Mouse (Mus musculus): ENCODE results near the gene Usp19. TPM values are rescaled to one million over a fixed set of nuclear protein-coding genes. Genes with fewer than 3 reads are reported as not detected.

Gene Usp19
- total RNA-seq, 2 experiments from 2014 or later = 59.6 to 80.2 TPM

GRCm38 (mm10) chr9:108492043-108492750, 1.8 kb downstream of the Usp19 start:
- peak; percentile 44 for ATAC-seq (replicated peaks; ENCODE audit: low FRiP score, poor library complexity, severe bottlenecking)

GRCm38 (mm10) chr9:108493246-108493645, 2.8 kb downstream of the Usp19 start:
- no peak for ATAC-seq (replicated peaks; ENCODE audit: low FRiP score, poor library complexity, severe bottlenecking)

DNA sequence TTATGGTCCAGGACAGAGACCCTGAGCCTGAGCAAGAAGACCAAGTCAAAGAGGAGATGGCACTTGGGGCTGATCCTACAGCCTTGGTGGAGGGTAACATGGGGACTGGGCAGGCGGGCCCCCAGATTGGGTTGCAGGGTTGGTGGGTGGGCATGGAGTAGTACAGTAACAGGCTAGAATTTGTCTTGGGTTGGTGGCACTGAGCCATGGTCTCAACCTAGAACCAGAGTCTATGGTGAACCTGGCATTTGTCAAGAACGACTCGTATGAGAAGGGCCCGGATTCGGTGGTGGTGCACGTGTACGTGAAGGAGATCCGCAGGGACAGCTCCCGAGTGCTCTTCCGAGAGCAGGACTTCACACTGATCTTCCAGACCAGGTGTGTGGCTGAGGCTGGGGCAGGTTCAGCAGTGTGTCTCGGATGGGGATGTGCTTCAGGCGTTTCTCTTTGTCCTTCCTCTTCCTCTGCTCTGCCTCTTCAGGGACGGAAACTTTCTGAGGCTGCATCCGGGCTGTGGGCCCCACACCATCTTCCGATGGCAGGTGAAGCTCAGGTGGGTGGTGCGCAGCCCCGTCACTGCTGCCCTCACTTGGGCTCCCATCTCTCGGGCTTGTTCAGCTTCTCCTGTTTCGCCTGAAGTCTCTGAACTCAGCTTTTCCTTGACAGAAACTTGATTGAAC, 3.9 kb downstream of the Usp19 start:
- ATAC-seq (replicated peaks; ENCODE audit: low FRiP score, poor library complexity, severe bottlenecking) = no peak

DNA sequence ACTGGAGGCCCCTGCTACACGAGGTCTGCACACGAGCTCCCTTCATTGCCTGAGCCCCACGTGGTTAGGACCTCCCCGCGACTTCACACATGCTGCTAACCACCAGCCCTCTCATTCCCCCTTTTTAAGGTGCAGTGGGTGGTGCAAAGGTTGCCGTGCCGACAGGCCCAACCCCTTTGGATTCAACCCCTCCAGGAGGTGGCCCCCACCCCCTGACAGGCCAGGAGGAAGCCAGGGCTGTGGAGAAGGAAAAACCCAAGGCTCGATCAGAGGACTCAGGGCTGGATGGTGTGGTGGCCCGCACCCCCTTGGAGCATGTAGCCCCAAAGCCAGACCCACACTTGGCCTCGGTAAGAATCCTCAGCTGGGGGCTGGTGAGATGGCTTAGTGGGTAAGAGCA, 4.5 kb downstream of the Usp19 start:
- ATAC-seq (replicated peaks; ENCODE audit: low FRiP score, poor library complexity, severe bottlenecking) = no peak

DNA sequence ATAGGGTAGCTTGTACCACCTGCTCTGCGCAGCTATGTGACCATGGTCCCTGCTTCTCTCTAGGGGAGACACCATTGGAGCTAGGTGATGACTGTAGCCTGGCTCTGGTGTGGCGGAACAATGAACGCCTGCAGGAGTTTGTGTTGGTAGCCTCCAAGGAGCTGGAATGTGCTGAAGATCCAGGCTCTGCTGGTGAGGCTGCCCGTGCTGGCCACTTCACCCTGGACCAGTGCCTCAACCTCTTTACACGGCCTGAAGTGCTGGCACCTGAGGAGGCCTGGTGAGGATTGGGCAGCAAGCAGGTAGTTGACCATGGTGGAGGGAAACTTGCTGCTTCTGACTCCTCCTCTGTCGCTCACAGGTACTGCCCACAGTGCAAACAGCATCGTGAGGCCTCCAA, 8.8 kb downstream of the Usp19 start:
- ATAC-seq (replicated peaks; ENCODE audit: low FRiP score, poor library complexity, severe bottlenecking) = no peak

DNA sequence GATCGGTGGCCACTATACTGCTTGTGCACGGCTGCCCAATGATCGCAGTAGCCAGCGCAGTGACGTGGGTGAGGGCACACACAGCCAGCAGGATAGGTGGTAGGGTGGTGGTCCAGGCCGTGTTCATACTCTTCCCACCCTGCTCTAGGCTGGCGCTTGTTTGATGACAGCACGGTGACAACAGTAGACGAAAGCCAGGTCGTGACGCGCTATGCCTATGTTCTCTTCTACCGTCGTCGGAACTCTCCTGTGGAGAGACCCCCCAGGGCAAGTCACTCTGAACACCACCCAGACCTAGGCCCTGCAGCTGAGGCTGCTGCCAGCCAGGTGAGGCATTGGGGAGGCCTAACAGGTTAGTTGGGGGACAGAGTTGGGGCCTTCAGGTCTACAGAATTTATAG, 9.5 kb downstream of the Usp19 start:
- no peak for ATAC-seq (replicated peaks; ENCODE audit: low FRiP score, poor library complexity, severe bottlenecking)

DNA sequence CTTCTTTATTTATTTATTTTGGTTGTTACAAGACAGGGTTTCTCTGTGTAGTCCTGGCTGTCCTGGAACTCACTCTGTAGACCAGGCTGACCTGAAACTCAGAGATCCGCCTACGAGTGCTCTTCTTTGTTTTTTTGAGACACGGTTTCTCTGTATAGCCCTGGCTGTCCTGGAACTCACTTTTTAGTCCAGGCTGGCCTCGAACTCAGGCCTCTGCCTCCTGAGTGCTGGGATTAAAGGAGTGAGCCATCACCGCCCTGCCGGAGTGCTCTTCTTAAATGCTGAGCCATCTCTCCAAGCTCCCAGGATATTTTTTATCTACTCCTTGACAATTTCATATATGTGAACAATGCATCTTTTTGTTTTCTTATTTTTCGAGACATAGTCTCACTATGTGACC, 16.5 kb downstream of the Usp19 start:
- no peak for ATAC-seq (replicated peaks; ENCODE audit: low FRiP score, poor library complexity, severe bottlenecking)

DNA sequence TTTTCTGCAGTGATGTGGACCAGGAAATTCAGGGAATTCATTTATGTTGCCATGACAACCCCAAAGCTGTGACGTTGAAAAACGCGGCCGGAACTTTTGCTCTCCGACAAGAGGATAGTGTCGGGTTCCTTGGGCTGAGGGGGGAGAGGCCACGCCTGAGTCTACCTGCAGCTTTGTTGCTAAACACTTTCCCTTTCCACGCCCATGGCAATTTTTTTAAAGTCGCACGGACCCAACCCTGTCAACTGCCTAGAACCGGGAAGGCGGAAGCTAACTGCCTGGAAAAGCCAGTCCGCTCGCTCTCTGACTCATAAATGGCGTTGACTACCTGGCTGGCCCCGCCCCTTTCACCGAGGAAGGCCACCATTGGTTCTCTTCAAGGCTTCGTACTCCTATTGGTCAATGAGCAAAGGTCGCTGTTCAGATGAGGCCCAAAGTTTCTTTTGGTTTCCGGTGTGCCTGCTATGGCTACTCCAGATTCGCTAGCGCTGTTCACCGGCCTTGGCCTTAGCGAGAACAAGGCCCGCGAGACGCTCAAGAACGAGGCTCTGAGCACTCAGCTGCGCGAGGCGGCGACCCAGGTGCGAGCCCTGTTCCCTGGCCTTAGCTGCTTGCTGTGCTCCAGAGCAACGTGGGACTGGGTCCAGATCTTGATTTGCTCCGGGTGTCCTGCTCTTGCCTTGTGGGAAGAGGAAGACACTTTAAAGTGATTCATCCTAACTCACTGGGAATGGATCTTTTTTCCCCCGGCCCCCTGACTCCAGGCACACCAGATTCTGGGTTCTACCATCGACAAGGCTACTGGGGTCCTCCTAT, 17.4 kb downstream of the Usp19 start, which contains the start of gene Qars:
Gene Qars (plus strand): TSS at position 88 of the 816 bp plus-strand sequence.
- peak; percentile 97 for ATAC-seq (replicated peaks; ENCODE audit: low FRiP score, poor library complexity, severe bottlenecking)

- no peak for ATAC-seq (replicated peaks; ENCODE audit: low FRiP score, poor library complexity, severe bottlenecking)
These were observed 18.4 kb downstream of the Usp19 start for GRCm38 (mm10) chr9:108508776-108509175.

- peak; percentile 94 for ATAC-seq (replicated peaks; ENCODE audit: low FRiP score, poor library complexity, severe bottlenecking)
These were observed 26.2 kb downstream of the Usp19 start, which contains the start of gene Qrich1 for GRCm38 (mm10) chr9:108516380-108517251. Qrich1 (plus strand) TSS chr9:108516806.

DNA sequence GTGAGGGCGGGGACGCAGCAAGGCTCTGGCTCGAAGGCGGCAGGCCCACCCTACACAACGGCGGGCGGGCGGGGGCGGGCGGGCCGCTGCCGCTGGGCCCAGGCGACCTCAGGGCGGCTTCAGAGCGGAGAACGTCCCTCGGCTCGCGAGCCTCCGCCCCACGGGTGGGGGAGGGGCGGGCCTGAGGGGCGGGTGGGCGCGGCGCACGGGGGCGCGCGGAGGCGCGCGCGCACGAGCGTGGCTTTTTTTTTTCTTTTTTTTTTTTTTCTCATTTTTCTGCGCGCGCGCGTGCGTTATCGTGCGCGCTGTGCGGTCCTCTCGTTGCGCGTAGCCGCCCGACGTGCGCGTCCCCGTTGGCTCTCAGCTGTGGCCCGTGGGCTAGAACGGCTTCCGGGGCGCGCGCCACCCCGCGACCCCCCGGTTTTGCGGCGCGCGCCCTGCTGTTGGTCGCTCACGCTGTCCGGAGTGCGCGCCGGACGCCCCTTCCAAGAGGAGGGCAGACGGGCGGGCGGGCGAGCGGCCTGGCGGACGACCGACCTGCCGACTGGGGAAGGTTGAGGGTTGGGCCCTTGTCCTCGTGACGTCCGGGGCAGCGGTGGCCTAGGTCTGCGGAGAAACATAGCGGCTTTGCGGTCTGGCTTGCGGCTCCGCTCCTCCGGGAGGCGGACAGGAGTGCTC, 27.0 kb downstream of the Usp19 start:
- peak; percentile 54 for ATAC-seq (replicated peaks; ENCODE audit: low FRiP score, poor library complexity, severe bottlenecking)

- ATAC-seq (replicated peaks; ENCODE audit: low FRiP score, poor library complexity, severe bottlenecking) = peak; percentile 12
These were observed 27.5 kb downstream of the Usp19 start for GRCm38 (mm10) chr9:108517931-108518332.

GRCm38 (mm10) chr9:108521604-108522003, 31.2 kb downstream of the Usp19 start:
- no peak for ATAC-seq (replicated peaks; ENCODE audit: low FRiP score, poor library complexity, severe bottlenecking)

DNA sequence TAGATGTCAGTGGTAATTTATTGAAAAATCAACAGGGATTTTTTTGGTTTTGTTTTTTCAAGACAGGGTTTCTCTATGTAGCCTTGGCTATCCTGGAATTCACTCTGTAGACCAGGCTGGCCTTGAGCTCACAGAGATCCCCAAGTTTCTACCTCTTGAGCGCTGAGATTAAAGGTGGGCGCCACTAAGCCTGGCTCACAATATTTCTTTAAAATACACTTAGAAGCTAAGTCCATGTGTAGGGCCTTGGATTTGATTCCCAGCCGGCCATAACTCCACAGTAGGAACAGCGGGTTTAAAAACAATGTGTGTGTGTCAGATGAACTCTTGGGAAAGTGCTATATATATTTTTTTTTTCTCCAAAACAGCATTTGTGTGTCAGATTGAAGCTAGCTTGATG, 32.9 kb downstream of the Usp19 start:
- no peak for ATAC-seq (replicated peaks; ENCODE audit: low FRiP score, poor library complexity, severe bottlenecking)

DNA sequence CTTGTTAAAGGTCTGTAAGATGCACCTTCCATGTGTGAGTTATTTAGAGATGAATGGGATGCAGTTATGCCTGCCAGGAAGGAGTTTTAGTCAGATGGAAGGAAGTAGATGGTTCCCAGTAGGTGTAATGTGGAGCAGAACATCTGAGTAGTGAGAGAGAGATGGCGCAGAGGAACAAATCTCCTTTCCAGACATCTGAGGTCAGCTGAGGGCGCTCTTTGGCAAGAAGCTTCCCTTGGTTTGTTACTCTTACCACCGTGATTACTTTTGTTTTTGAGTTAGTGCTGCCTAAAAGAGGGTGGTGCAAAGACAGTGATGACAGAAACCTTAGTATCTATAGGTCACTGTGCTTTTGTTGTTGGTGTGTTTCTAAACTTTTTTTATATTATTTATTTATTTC, 35.0 kb downstream of the Usp19 start:
- no peak for ATAC-seq (replicated peaks; ENCODE audit: low FRiP score, poor library complexity, severe bottlenecking)

GRCm38 (mm10) chr9:108530954-108531353, 40.6 kb downstream of the Usp19 start:
- no peak for ATAC-seq (replicated peaks; ENCODE audit: low FRiP score, poor library complexity, severe bottlenecking)

DNA sequence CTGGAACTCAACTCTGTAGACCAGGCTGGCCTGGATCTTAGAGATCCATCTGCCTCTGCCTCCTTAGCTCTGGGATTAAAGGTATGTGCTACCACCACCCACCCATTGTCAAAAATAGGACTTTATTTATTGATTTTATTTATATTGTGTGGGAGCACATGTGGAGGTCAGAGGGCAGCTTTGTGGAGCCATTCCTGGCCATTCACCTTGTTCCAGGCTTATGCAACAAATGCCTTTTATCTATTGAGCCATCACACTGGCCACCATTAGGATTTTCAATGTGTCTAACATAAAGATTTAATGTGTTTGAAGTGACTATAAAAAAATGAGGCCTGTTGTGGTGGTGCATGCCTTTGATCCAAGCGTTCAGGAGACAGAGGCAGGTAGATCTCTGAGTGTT, 41.1 kb downstream of the Usp19 start:
- no peak for ATAC-seq (replicated peaks; ENCODE audit: low FRiP score, poor library complexity, severe bottlenecking)

- no peak for ATAC-seq (replicated peaks; ENCODE audit: low FRiP score, poor library complexity, severe bottlenecking)
These were observed 50.4 kb downstream of the Usp19 start for GRCm38 (mm10) chr9:108540846-108541245.

GRCm38 (mm10) chr9:108545986-108546385, 55.6 kb downstream of the Usp19 start:
- no peak for ATAC-seq (replicated peaks; ENCODE audit: low FRiP score, poor library complexity, severe bottlenecking)
